Mouse (Mus musculus): Measurements from ENCODE around the gene Ust.
A peak's percentile ranks its signal among the peaks of the same experiment; 100 is the strongest.

Gene Ust

DNA sequence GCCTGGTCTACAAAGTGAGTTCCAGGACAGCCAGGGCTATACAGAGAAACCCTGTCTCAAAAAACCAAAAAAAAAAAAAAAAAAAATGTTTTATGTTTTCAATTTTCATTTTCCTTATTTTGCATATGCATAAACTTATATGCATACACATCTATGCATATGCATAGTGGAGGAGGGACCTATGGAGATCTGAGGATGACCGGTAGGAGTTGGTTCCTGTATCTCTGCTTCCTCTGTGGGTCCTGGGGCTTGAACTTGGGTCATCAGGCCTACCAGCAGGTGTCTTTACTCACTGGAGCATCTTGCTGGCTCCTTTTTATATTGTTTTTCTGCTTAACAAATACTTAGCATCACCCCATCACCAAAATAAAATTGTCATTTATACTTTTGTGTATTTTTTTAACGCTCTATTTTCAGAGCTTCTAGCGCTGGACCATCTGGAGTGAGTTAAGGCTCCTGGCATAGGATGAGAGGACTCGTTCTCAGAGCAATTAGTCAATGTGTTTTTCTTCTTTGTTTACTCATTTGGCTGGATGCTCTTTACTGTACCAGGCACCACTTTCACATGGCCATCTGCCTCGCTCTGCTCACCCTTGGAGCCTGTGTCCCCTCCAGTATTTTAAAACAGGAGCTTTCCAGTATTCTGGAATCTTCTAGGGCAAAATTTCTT lies 290.8 kb downstream of the Ust start:
- DNase-seq (ENCODE audit: low spot score in 2 of 2) = no peak

- no peak for DNase-seq (ENCODE audit: low spot score in 2 of 2)
Measured at GRCm38 (mm10) chr10:8226650-8227049, 292.0 kb downstream of the Ust start.

- no peak for DNase-seq (ENCODE audit: low spot score in 2 of 2)
Measured at GRCm38 (mm10) chr10:8224641-8225040, 294.0 kb downstream of the Ust start.

- no peak for DNase-seq (ENCODE audit: low spot score in 2 of 2)
Measured at GRCm38 (mm10) chr10:8224046-8224445, 294.6 kb downstream of the Ust start.

- no peak for DNase-seq (ENCODE audit: low spot score in 2 of 2)
Measured at GRCm38 (mm10) chr10:8216946-8217345, 301.7 kb downstream of the Ust start.

DNA sequence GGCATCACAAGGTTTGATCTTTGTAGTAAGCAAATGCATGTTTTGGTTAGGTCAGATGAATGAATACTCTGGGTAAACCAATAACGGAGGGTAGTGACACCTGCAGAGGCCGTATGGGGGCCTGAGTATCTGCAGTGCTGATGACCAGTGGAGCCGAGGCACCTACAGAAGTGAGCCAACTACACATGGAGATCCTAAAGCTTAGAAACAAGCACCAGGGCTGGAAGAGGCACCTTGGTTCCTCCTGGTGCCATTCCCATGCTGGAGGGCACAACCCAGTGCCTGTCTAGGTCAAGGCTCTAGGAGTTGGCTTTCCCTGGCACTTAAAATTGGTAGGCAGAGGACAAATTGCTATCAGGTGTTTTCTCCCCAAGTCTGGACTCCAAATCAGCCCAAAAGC lies 303.4 kb downstream of the Ust start:
- no peak for DNase-seq (ENCODE audit: low spot score in 2 of 2)

- DNase-seq (ENCODE audit: low spot score in 2 of 2) = no peak
Measured at GRCm38 (mm10) chr10:8213906-8214421, 304.7 kb downstream of the Ust start.

- no peak for DNase-seq (ENCODE audit: low spot score in 2 of 2)
Measured at GRCm38 (mm10) chr10:8213266-8213905, 305.2 kb downstream of the Ust start.

GRCm38 (mm10) chr10:8212611-8213226 lies 305.9 kb downstream of the Ust start:
- DNase-seq (ENCODE audit: low spot score in 2 of 2) = no peak

- no peak for DNase-seq (ENCODE audit: low spot score in 2 of 2)
Measured at GRCm38 (mm10) chr10:8211694-8212093, 306.9 kb downstream of the Ust start.

DNA sequence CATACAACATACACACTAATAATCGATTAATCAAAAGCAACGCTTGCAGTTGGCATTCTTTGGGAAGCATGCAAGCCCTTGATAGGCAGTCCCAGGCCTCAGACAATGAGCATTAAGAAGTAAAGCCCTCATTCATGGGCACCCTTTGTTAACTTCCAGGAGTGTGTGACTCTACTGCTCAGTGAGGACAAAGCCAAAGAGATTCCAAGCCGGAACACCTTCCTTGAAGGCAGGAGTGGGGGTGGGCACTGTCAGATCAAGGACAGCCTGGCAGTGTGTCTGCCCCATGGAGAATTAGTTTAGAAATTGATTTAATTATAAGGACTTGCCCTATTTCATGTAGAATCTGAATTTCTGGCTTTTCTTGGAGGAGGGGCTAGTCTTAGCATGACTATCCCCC lies 308.3 kb downstream of the Ust start:
- no peak for DNase-seq (ENCODE audit: low spot score in 2 of 2)

GRCm38 (mm10) chr10:8207358-8207757 lies 311.3 kb downstream of the Ust start:
- DNase-seq (ENCODE audit: low spot score in 2 of 2) = no peak

- DNase-seq (ENCODE audit: low spot score in 2 of 2) = no peak
Measured at GRCm38 (mm10) chr10:8203681-8204080, 314.9 kb downstream of the Ust start.

DNA sequence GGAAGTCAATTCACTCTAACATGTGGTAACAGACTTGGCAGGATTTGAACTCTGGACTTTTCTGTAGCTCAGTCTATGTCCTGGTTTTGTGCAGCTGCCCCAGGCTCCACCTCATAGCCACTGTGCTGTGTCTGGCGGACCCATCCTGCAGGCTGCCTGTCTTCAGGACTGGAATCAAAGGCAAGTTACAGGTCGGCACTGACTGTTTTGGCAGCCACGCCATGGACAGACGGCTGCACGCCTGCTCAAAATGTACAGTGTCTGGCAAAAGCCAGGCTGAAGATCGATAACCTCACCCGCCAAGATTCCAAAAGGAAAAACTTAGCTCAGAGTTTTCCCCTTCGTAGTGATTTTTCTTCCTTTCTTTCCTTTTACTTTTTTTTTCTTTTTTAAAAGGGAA lies 318.8 kb downstream of the Ust start:
- no peak for DNase-seq (ENCODE audit: low spot score in 2 of 2)

- no peak for DNase-seq (ENCODE audit: low spot score in 2 of 2)
Measured at GRCm38 (mm10) chr10:8199026-8199756, 319.4 kb downstream of the Ust start.

DNA sequence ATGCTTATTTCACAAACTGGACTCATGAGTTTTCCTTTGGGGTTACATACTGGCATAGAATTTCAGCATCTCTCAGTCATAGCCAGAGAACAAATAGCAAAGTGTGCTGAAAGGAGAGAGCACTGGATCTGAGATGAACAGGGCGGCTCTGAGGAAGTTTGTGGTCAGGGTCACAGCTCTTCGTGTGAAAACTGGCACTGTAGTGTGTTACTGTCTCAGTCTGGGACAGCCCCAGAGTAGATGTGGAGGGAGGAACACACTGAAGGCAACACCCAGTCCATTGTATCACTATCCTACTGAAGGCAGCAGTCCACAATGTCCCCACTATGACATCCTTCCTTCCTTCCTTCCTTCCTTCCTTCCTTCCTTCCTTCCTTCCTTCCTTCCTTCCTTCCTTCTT lies 321.0 kb downstream of the Ust start:
- no peak for DNase-seq (ENCODE audit: low spot score in 2 of 2)

DNA sequence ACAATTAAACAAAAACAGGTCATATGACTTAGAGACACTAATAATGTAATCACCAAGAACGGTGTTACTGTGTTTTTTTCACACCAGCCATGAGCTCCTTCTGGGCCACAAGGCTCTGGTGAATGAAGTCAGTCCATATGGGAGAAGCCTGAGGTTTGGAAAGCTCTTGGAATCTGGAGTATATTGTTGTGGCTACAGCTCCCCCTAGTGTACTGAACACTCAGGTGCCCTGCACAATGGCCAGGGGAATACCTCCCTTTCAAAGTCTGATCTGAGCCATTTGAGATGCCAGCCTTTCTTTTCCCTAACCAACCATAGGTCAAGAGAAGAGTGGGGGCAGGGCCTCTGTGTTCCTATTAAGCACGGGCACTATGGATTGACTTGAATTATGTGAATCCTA lies 322.3 kb downstream of the Ust start:
- peak; percentile 28 to 63 for DNase-seq (ENCODE audit: low spot score in 2 of 2)

- no peak for DNase-seq (ENCODE audit: low spot score in 2 of 2)
Measured at GRCm38 (mm10) chr10:8195730-8196129, 322.9 kb downstream of the Ust start.

- DNase-seq (ENCODE audit: low spot score in 2 of 2) = no peak
Measured at GRCm38 (mm10) chr10:8189331-8189981, 329.2 kb downstream of the Ust start.

DNA sequence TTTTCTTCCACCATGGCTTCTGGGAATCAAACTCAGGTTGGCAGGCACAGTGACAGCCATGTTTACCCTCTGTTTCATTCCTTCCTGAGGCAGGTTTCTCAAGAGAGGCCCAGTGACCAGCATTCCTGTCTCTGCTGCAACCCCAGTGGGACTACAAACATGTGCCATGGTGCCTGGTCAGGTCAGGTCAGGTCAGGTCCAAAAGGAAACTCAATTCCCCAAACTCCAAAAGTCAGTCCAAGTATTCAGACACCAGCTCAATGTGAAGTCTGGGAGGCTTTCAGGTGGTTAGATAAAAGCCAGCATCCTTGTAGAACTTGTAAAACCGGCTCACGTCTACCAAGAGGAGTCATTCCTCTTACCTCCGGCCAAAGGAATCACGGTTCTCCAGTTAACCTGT lies 333.0 kb downstream of the Ust start:
- no peak for DNase-seq (ENCODE audit: low spot score in 2 of 2)

GRCm38 (mm10) chr10:8184711-8185110 lies 333.9 kb downstream of the Ust start:
- no peak for DNase-seq (ENCODE audit: low spot score in 2 of 2)

- DNase-seq (ENCODE audit: low spot score in 2 of 2) = no peak
Measured at GRCm38 (mm10) chr10:8183171-8183570, 335.5 kb downstream of the Ust start.

All from heart, adult 9 months (tissue).